Mouse (Mus musculus): ENCODE results near the gene Nav3. TPM values are rescaled to one million over a fixed set of nuclear protein-coding genes. Genes with fewer than 3 reads are reported as not detected.

Gene Nav3
- polyA plus RNA-seq, 1 experiment from 2014 or later, result 4.0 TPM

- WGBS, result 85% methylated on average over 17 of the region's 17 CpGs
Measured at GRCm38 (mm10) chr10:109758921-109759600, 696.9 kb downstream of the Nav3 start.

GRCm38 (mm10) chr10:109746901-109747300, 709.1 kb downstream of the Nav3 start:
- no peaks in the 10 kb centered on the region for H3K4me1 ChIP-seq (replicated peaks; ENCODE audit: control insufficient read depth, insufficient read depth, low read length)
- H3K27me3 ChIP-seq (ENCODE audit: control insufficient read depth, insufficient read depth, low read length), result no peaks in the 10 kb centered on the region
- H3K9me3 ChIP-seq (ENCODE audit: control insufficient read depth, low read length), result no peaks in the 10 kb centered on the region
- no peak overlapping the region for H3K4me3 ChIP-seq (ENCODE audit: low read depth, low read length)
- ATAC-seq (replicated peaks; ENCODE audit: low FRiP score) (no peak), DNase-seq (ENCODE audit: low spot score) (no peak)
- H3K27ac ChIP-seq (ENCODE audit: low read depth, low read length), result no peak overlapping the region
- H3K36me3 ChIP-seq (ENCODE audit: control insufficient read depth, insufficient read depth, low read length), result no peaks in the 10 kb centered on the region
- H3K4me2 ChIP-seq (ENCODE audit: low read depth, low read length, severe bottlenecking), result no peak overlapping the region
- no peak overlapping the region for H3K9ac ChIP-seq (ENCODE audit: low read length)
- WGBS, result 52% methylated on average over 3 of the region's 3 CpGs

More at GRCm38 (mm10) chr10:109758921-109759600, 696.9 kb downstream of the Nav3 start:
- Histone ChIP-seq H3K4me3 (ENCODE audit: low read depth, low read length) (no peak overlapping the region), H3K27ac (ENCODE audit: low read depth, low read length) (no peak overlapping the region), H3K4me2 (ENCODE audit: low read depth, low read length, severe bottlenecking) (no peak overlapping the region), H3K4me1 (replicated peaks; ENCODE audit: control insufficient read depth, insufficient read depth, low read length) (no peaks in the 10 kb centered on the region), H3K9ac (ENCODE audit: low read length) (no peak overlapping the region), H3K27me3 (ENCODE audit: control insufficient read depth, insufficient read depth, low read length) (no peaks in the 10 kb centered on the region), H3K36me3 (ENCODE audit: control insufficient read depth, insufficient read depth, low read length) (no peaks in the 10 kb centered on the region), H3K9me3 (ENCODE audit: control insufficient read depth, low read length) (no peaks in the 10 kb centered on the region)
- ATAC-seq (replicated peaks; ENCODE audit: low FRiP score) (no peak), DNase-seq (ENCODE audit: low spot score) (no peak)

- no peaks in the 10 kb centered on the region for H3K27me3 ChIP-seq (ENCODE audit: control insufficient read depth, insufficient read depth, low read length)
- WGBS, result 67% methylated on average over 2 of the region's 2 CpGs
- H3K36me3 ChIP-seq (ENCODE audit: control insufficient read depth, insufficient read depth, low read length), result no peaks in the 10 kb centered on the region
- no peak overlapping the region for H3K4me2 ChIP-seq (ENCODE audit: low read depth, low read length, severe bottlenecking)
- no peaks in the 10 kb centered on the region for H3K9me3 ChIP-seq (ENCODE audit: control insufficient read depth, low read length)
- no peak overlapping the region for H3K4me3 ChIP-seq (ENCODE audit: low read depth, low read length)
- no peak overlapping the region for H3K9ac ChIP-seq (ENCODE audit: low read length)
- no peak overlapping the region for H3K27ac ChIP-seq (ENCODE audit: low read depth, low read length)
- no peak for ATAC-seq (replicated peaks; ENCODE audit: low FRiP score)
- H3K4me1 ChIP-seq (replicated peaks; ENCODE audit: control insufficient read depth, insufficient read depth, low read length), result no peaks in the 10 kb centered on the region
- no peak for DNase-seq (ENCODE audit: low spot score)
Measured at GRCm38 (mm10) chr10:109741664-109742063, 714.3 kb downstream of the Nav3 start.

- DNase-seq (ENCODE audit: low spot score), result no peak
- H3K9me3 ChIP-seq (ENCODE audit: control insufficient read depth, low read length), result no peaks in the 10 kb centered on the region
- H3K27me3 ChIP-seq (ENCODE audit: control insufficient read depth, insufficient read depth, low read length), result no peaks in the 10 kb centered on the region
- H3K36me3 ChIP-seq (ENCODE audit: control insufficient read depth, insufficient read depth, low read length), result no peaks in the 10 kb centered on the region
- WGBS, result 49% methylated on average over 3 of the region's 3 CpGs
- H3K27ac ChIP-seq (ENCODE audit: low read depth, low read length), result no peak overlapping the region
- ATAC-seq (replicated peaks; ENCODE audit: low FRiP score), result 0 out of 2 replicates have a peak, but pooled peaks have one; percentile 24
- no peak overlapping the region for H3K4me3 ChIP-seq (ENCODE audit: low read depth, low read length)
- no peak overlapping the region for H3K9ac ChIP-seq (ENCODE audit: low read length)
- no peaks in the 10 kb centered on the region for H3K4me1 ChIP-seq (replicated peaks; ENCODE audit: control insufficient read depth, insufficient read depth, low read length)
- no peak overlapping the region for H3K4me2 ChIP-seq (ENCODE audit: low read depth, low read length, severe bottlenecking)
Measured at GRCm38 (mm10) chr10:109740326-109740725, 715.7 kb downstream of the Nav3 start.

- no peak overlapping the region for H3K4me3 ChIP-seq (ENCODE audit: low read depth, low read length)
- no peaks in the 10 kb centered on the region for H3K9me3 ChIP-seq (ENCODE audit: control insufficient read depth, low read length)
- DNase-seq (ENCODE audit: low spot score) (no peak), ATAC-seq (replicated peaks; ENCODE audit: low FRiP score) (no peak)
- no peak overlapping the region for H3K27ac ChIP-seq (ENCODE audit: low read depth, low read length)
- WGBS, result 67% methylated on average over 5 of the region's 5 CpGs
- no peak overlapping the region for H3K9ac ChIP-seq (ENCODE audit: low read length)
- no peaks in the 10 kb centered on the region for H3K27me3 ChIP-seq (ENCODE audit: control insufficient read depth, insufficient read depth, low read length)
- H3K36me3 ChIP-seq (ENCODE audit: control insufficient read depth, insufficient read depth, low read length), result no peaks in the 10 kb centered on the region
- H3K4me1 ChIP-seq (replicated peaks; ENCODE audit: control insufficient read depth, insufficient read depth, low read length), result no peaks in the 10 kb centered on the region
- H3K4me2 ChIP-seq (ENCODE audit: low read depth, low read length, severe bottlenecking), result no peak overlapping the region
Measured at GRCm38 (mm10) chr10:109723646-109724045, 732.4 kb downstream of the Nav3 start.

- no peak overlapping the region for H3K4me3 ChIP-seq (ENCODE audit: low read depth, low read length)
- H3K36me3 ChIP-seq (ENCODE audit: control insufficient read depth, insufficient read depth, low read length), result no peaks in the 10 kb centered on the region
- H3K9ac ChIP-seq (ENCODE audit: low read length), result no peak overlapping the region
- no peak overlapping the region for H3K4me2 ChIP-seq (ENCODE audit: low read depth, low read length, severe bottlenecking)
- no peaks in the 10 kb centered on the region for H3K9me3 ChIP-seq (ENCODE audit: control insufficient read depth, low read length)
- no peaks in the 10 kb centered on the region for H3K27me3 ChIP-seq (ENCODE audit: control insufficient read depth, insufficient read depth, low read length)
- DNase-seq (ENCODE audit: low spot score) (no peak), ATAC-seq (replicated peaks; ENCODE audit: low FRiP score) (no peak; the same call in 1 of the 2 replicates)
- no peak overlapping the region for H3K27ac ChIP-seq (ENCODE audit: low read depth, low read length)
- WGBS, result 39% methylated on average over 2 of the region's 2 CpGs
- peaks cover 2% of the 10 kb centered on the region; the same call in 1 of the 2 replicates for H3K4me1 ChIP-seq (replicated peaks; ENCODE audit: control insufficient read depth, insufficient read depth, low read length)
Measured at GRCm38 (mm10) chr10:109718808-109719207, 737.2 kb downstream of the Nav3 start.

- WGBS, result 30% methylated on average over 5 of the region's 5 CpGs
- DNase-seq (ENCODE audit: low spot score), result no peak
- peaks cover 2% of the 10 kb centered on the region; the same call in 1 of the 2 replicates for H3K4me1 ChIP-seq (replicated peaks; ENCODE audit: control insufficient read depth, insufficient read depth, low read length)
Measured at GRCm38 (mm10) chr10:109718390-109718789, 737.6 kb downstream of the Nav3 start.

GRCm38 (mm10) chr10:109713001-109713400, 743.0 kb downstream of the Nav3 start:
- ATAC-seq (replicated peaks; ENCODE audit: low FRiP score) (peak; percentile 78), DNase-seq (ENCODE audit: low spot score) (peak; percentile 51)
- H3K4me1 ChIP-seq (replicated peaks; ENCODE audit: control insufficient read depth, insufficient read depth, low read length), result no peaks in the 10 kb centered on the region
- H3K36me3 ChIP-seq (ENCODE audit: control insufficient read depth, insufficient read depth, low read length), result no peaks in the 10 kb centered on the region
- no peaks in the 10 kb centered on the region for H3K9me3 ChIP-seq (ENCODE audit: control insufficient read depth, low read length)
- H3K27me3 ChIP-seq (ENCODE audit: control insufficient read depth, insufficient read depth, low read length), result no peaks in the 10 kb centered on the region
- H3K4me3 ChIP-seq (ENCODE audit: low read depth, low read length), result no peak overlapping the region
- 38% methylated on average over 5 of the region's 5 CpGs for WGBS
- no peak overlapping the region for H3K4me2 ChIP-seq (ENCODE audit: low read depth, low read length, severe bottlenecking)
- no peak overlapping the region for H3K9ac ChIP-seq (ENCODE audit: low read length)
- no peak overlapping the region for H3K27ac ChIP-seq (ENCODE audit: low read depth, low read length)

More at GRCm38 (mm10) chr10:109718390-109718789, 737.6 kb downstream of the Nav3 start:
- H3K4me2 ChIP-seq (ENCODE audit: low read depth, low read length, severe bottlenecking), result no peak overlapping the region
- H3K9me3 ChIP-seq (ENCODE audit: control insufficient read depth, low read length), result no peaks in the 10 kb centered on the region
- no peak overlapping the region for H3K27ac ChIP-seq (ENCODE audit: low read depth, low read length)
- H3K27me3 ChIP-seq (ENCODE audit: control insufficient read depth, insufficient read depth, low read length), result no peaks in the 10 kb centered on the region
- no peak overlapping the region for H3K4me3 ChIP-seq (ENCODE audit: low read depth, low read length)
- H3K9ac ChIP-seq (ENCODE audit: low read length), result no peak overlapping the region
- no peaks in the 10 kb centered on the region for H3K36me3 ChIP-seq (ENCODE audit: control insufficient read depth, insufficient read depth, low read length)
- ATAC-seq (replicated peaks; ENCODE audit: low FRiP score), result peak; percentile 51; the same call in 1 of the 2 replicates

Data from forebrain, embryonic 11.5 days (tissue).